Mouse (Mus musculus) thymus, postnatal 0 days (tissue): ENCODE results near the gene Olfr56. TPM values are rescaled to one million over a fixed set of nuclear protein-coding genes. Genes with fewer than 3 reads are reported as not detected.
A peak's percentile ranks its signal among the peaks of the same experiment; 100 is the strongest.
"Not testable (repeated sequence)": the region's sequence is repeated elsewhere in the genome, so short reads cannot be mapped to it uniquely, and the experiment has no call there.

Experiments
- DNase-seq: peaks from one replicate; pipeline ENCODE4 v3.0.0-alpha.2; 2015; ENCODE audit warnings: low spot score
- polyA plus RNA-seq: library from polyadenylated mRNA; unstranded; fragments of >200 nt; fragmentation: Nextera tagmentation; extraction: Ambion mirVana; gene quantifications from 2 replicates; pipeline ENCODE4 v1.2.1, GENCODE M21; 2015

Gene Olfr56
- polyA plus RNA-seq = 0.25 and 0.36 TPM in 2 replicates

- DNase-seq = not testable (repeated sequence)
These were observed at the start of gene Olfr56 for GRCm38 (mm10) chr11:48978240-48978939. Gene Olfr56, plus strand, starts transcription at chr11:48978889.

DNA sequence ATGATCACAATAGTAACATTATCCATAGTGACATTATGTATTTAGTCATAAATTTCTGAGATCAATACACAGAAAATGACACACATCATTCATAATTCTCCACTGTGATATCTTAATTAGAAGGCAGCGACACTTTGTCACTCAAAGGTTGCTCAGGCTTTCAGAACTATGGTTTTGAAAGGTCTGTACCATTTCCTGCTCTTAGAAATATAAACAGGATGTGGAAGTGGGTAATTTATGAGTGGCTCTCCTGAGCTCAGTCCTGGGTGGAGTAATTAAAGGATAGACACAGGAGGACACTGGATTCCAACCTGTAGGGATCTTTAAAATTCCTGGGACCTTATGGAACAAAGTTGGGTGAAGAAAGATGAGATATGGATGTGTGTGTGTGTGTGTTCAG lies 45.3 kb upstream of the Olfr56 start:
- peak; percentile 28 for DNase-seq

GRCm38 (mm10) chr11:48933923-48934322 lies 44.8 kb upstream of the Olfr56 start:
- DNase-seq = not testable (repeated sequence)

DNA sequence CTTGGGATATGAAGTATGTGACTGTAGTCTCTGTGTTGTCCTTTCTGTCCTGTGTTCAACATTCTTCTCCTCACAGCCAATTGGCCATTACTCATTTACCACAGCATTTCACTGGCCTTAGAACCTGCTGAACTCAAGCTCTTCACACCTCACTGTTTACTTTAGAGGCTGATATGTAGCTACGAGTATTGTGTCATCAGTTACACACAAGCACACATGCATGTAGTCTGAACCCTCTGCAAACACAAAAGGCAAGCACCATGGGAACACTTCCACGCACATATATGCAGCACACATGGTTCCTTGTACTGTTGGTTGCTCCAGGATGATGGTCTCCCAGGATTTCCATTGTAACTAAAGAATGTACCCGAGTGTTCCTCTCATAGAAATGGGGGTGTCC lies 43.4 kb upstream of the Olfr56 start:
- DNase-seq = not testable (repeated sequence)

- DNase-seq = not testable (repeated sequence)
These were observed 39.4 kb upstream of the Olfr56 start for GRCm38 (mm10) chr11:48939286-48939685.

DNA sequence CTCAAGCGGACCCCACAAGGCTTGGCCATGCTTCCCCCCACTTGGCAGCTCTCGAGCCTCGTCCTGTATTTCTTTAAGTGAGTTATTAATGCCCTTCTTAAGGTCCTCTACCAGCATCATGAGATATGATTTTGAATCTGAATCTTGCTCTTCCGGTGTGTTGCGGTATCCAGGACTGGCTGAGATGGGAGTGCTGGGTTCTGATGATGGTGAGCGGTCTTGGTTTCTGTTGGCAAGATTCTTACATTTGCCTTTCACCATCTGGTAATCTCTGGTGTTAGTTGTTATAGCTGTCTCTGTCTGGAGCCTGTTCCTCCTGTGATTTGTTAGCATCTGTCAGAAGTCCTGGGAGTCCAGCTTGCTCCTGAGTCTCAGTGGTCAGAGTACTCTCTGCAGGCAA lies 32.6 kb upstream of the Olfr56 start, which contains the start of gene Psme2b:
TSS of gene Psme2b (minus strand) at position 101 of the 400 bp plus-strand sequence.
- DNase-seq = not testable (repeated sequence)

DNA sequence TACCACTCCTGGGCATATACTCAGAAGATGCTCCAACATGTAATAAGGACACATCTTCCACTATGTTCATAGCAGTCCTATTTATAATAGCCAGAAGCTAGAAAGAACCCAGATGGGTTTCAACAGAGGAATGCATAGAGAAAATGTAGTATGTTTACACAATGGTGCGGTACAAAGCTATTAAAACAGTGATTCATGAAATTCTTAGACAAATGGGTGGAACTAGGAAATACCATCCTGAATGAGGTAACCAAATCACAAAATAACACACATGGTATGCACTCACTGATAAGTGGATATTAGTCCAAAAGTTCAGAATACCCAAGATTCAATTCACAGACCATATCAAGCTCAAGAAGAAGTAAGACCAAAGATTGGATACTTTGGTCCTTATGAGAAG lies 4.0 kb upstream of the Olfr56 start:
- DNase-seq = not testable (repeated sequence)

- DNase-seq = not testable (repeated sequence)
These were observed 562 bp downstream of the Olfr56 start, which contains the start of gene 9930111J21Rik1 for GRCm38 (mm10) chr11:48979251-48979650. Gene 9930111J21Rik1, minus strand, starts transcription at chr11:48979398.

DNA sequence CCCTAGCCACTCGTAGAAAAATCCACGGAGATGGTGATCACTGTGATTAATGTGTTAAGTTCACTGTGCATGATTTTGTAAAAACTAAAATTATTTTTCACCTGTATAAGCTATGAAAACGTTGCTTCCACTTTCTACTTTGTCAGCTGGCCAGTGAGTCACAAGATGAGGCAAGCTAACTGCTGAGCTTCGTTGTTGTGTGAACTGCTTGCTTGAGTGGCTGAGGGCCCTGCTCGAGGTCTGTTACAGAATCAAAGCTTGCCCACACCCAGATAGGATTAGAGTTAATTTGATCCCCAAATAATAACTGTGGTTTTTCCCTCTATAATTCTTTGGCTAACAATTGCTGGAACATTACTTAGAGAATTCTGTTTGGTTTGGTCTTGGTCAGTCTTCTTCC lies 1.4 kb downstream of the Olfr56 start:
- not testable (repeated sequence) for DNase-seq

GRCm38 (mm10) chr11:48982848-48983247 lies 4.2 kb downstream of the Olfr56 start:
- DNase-seq = not testable (repeated sequence)

GRCm38 (mm10) chr11:48988219-48988618 lies 9.5 kb downstream of the Olfr56 start:
- DNase-seq = peak; percentile 12

DNA sequence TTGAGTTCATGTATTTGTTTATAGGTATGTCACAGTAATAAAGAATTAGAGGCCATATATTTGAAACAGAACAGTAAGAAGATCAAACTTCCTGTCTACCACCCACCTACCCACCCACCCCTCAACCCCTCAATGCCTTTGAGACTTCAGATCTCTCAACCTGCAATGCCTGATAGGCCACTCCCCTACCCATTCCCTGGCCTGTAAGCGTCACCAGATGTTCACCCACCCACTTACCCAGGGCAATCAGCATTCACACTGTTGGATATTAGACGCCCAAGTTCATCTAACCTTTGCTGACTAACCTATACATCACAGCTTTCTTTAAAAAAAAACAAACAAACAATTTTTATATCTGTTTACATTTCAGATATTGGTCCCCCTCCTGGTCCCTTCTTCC lies 11.3 kb downstream of the Olfr56 start:
- not testable (repeated sequence) for DNase-seq

DNA sequence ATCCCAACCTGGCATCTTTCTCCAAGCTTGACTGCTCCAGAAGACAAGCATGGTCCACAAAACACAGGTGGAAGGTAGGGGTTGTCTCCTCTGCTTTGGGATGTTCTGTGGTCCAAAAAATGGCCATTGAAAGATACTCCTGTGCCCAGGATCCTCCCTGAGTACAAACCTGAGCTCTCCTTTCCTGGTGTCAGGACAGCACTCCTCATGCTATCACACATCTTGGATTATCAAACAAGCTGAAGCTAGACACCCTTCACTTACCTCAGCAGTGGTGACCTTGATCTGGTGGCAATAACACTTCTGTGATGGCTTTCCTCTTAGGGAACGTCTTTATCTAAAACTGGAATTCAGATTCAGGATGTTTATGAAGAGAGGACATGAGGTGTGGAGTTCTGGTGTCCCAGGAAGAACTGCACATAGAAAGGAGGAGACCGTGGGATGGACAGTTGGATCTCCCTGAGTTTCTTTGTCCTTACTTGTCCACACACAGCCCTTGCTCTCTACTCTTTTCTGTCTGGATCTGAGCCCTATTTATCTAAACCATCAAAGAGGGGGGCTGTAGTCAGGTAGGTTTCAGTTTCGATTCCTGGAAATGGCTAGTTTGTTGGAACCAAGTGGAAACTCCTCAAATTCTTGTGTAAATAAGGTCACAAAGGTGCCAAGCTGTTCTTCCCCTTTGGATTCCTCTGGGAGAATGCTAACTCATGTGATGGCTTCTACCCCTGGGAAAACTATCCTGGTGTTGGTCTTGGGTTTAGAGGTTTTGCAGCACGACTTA lies 13.2 kb downstream of the Olfr56 start, which contains the start of gene Gm12185:
TSS of gene Gm12185 (minus strand) at position 487 of the 781 bp plus-strand sequence.
- DNase-seq = peak; percentile 40

GRCm38 (mm10) chr11:48993296-48993695 lies 14.6 kb downstream of the Olfr56 start:
- not testable (repeated sequence) for DNase-seq

- DNase-seq = peak; percentile 15
These were observed 15.3 kb downstream of the Olfr56 start, which contains the start of gene Tgtp1 for GRCm38 (mm10) chr11:48994018-48994417. Gene Tgtp1, minus strand, starts transcription at chr11:48994172.

DNA sequence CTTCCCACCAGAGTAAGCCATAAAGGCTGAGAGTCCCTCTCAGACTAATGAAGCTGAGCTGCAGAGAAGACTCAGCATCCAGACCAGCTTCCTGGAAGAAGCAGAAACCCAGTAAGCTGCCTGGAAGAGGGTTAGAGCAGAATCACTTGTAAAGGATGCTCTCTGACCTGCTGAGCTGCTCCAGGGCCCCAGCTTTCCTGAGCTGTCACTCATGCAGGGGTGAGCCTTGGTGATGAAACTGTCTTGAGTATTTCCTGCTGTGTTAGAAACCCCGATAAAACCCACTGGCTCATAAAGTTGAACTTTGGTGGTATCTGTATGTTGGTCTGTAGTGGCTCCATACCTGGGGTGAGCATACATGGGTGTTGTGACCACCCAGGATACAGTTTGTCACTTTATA lies 21.7 kb downstream of the Olfr56 start:
- DNase-seq = not testable (repeated sequence)

GRCm38 (mm10) chr11:49006317-49006716 lies 27.6 kb downstream of the Olfr56 start:
- not testable (repeated sequence) for DNase-seq

DNA sequence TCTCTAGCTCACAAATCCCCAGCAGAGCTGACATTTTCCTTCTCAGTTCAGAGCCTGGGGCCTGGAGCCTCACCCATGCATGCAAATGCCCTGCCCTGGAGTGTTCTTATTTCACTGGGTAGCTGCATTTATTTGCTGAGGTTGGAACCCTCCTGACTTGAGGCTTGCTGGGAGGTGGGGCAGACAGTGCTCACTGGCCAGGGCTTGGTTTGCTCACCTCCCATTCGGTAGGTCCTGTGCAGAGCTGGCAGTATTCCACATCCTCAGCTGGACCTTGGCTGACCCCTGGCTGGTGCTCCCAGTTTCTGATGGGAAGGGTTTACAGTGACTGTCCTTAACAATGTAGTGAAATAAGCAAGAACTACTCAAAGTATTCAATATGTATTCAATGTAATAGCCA lies 28.1 kb downstream of the Olfr56 start:
- not testable (repeated sequence) for DNase-seq

GRCm38 (mm10) chr11:49012074-49012473 lies 33.4 kb downstream of the Olfr56 start:
- not testable (repeated sequence) for DNase-seq

- DNase-seq = not testable (repeated sequence)
These were observed 71.4 kb downstream of the Olfr56 start for GRCm38 (mm10) chr11:49050064-49050463.

GRCm38 (mm10) chr11:49051093-49051891 lies 72.6 kb downstream of the Olfr56 start, which contains the start of gene 9930111J21Rik2:
Gene 9930111J21Rik2, minus strand, starts transcription at chr11:49051242.
- DNase-seq = not testable (repeated sequence)
